Mouse (Mus musculus) right cerebral cortex, adult 18-20 months (tissue): ENCODE results near the gene 1110008L16Rik.
"Not testable (repeated sequence)": the region's sequence is repeated elsewhere in the genome, so short reads cannot be mapped to it uniquely, and the experiment has no call there.

Source experiments
- DNase-seq: peaks from one replicate; pipeline ENCODE4 v3.0.0; 2022; ENCODE audit warnings: mixed read lengths

Gene 1110008L16Rik

DNA sequence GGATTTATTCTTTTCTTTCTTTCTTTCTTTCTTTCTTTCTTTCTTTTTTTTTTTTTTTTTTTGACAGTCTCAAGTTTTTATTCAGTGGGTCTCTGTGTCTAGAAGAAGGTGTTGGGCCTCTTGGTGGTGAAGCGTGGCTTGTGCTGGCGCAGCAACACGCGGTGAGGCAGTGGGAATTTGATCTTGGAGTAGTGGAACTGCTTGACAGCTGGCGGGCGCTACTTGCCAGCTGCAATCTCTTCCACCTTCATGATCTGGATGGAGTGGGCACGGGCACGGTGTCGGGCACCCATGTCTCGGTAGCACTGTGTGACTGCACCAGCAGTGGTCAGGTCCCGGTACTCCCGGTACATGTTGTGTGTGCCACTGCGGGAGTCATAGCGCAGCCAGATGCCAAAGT lies 96.2 kb downstream of the 1110008L16Rik start:
- DNase-seq: not testable (repeated sequence)

DNA sequence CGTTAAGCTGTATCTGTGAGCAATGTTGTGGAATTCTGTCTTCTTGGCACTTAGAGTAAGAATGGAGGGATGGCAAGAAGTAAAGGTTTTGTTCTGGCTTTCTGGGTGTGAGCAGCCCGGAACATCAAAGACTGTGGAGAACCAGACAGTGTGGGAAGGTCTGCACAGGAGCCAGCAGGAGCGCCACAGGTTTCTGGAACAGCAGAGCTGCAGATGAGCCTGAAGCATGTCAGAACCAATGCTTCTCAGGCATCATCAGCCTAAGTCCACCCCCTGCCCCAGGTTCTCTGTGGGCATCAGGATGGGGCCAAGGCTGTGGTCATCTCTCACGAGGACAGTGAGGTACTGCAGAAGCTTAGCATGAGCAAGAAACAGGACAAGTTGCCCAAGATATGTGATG lies 97.2 kb downstream of the 1110008L16Rik start:
- no peak for DNase-seq

DNA sequence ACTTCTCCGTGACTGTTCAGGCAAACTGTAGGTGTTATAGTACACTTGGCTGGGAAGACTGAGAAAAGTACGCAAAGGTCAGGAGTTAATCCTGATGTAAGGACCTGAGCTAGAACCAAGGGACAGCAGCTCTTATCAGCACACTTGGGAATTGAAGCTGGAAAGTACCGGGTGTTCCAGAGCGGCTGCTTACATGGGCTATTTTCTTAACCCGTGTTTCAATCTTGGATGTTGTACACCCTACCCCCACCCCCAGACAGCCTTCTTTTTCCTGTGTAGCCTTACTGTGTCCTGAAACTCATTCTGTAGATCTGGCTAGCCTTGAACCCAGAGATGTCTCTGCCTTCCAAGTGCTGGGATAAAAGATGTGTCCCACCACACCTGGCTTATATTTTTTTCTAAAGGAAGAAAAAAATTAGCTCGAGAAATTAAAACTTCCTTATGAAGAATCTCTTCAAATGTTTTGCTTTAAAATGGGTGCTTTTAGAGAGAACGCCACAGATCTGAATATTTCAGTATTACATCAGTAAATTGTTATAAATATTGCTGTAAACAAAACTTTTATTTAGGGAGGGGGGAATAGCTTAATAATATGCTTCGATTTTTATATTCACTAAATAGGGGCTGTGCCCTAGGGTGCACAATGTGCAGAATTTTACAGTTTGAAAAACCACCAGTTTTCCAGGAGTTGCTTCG lies 98.3 kb downstream of the 1110008L16Rik start:
- no peak for DNase-seq

DNA sequence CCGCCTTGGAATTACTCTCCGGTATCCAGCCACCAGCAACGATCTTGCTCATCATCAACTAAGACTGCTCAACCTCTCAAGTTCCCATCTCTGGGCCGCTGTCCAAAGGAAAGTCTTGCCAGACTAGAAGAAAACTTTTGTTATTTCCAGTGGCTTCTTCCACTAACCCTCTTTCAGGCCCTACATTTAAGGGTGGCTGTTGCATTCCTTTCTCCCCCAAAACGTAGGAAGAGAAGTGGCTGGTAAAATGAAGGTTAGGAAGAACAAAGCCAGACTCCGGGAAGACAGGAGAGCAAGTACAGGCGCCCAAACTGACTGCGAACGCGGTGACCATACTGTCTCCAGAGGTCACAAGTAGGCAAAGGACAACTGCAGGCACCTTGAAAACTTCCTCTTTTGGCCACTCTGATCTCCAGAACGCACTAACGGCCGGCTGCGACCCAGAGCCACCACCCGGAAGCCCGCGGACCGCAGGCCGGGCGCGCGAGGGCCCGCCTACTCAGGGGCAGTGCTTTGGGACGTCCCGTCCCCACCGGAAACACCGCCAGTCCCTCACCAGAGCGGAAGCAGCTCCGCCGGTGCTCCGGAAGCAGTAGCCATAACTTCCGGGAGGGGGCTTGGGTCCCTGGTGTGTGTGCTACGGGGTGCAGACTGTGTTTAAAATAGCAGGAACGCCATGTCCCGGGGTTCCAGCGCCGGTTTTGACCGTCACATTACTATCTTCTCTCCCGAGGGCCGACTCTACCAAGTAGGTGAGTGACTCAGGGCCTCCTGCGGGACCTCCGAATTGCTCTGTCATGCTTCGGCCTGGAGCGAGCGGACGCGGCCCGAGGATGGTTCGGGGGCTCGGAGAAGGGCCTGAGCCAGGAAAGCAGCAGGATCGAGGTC lies 99.1 kb downstream of the 1110008L16Rik start:
- DNase-seq: peak; percentile 93

DNA sequence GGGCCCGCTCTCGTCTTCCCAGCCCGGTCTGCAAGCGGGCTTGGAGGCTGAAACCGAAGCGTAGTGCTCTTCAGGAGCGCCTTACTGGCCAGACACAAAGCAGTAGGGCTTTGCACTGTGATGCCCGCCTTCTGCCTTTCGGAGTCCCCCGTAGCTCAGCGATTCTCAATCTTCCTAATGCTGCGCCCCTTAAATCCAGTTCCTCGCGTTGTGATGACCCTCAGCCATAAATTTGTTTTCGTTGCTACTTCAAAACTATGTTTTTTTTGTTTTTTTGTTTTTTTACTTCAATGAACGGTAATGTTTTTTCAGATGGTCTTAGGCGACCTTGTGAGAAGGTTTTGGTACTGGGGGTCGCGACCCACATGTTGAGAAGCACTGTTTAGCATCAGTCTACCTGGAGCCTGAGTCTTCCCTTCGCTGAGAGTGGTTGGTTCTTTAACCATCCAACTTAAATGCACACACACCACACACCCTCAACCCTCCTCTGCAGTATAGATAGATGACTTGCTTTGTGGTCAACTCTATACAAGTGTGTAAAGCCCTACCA lies 99.8 kb downstream of the 1110008L16Rik start:
- DNase-seq: no peak

DNA sequence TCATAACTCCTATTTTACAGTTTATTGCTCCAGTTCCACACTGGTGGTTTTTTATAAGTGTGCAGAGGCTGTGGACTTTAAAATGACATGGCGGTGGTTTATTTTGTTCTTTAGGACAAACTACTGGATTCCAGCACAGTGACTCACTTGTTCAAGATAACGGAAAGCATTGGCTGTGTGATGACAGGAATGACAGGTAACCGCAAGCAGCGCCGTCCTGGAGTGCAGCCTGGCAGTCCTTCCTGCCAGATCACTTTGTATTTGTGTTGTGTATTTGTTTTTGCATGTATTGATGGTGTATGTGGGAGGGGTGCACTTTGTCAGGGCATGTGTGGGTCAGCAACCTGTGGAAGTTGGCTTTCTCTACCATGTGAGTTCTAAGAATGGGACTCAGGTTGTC lies 108.5 kb downstream of the 1110008L16Rik start:
- DNase-seq: no peak

DNA sequence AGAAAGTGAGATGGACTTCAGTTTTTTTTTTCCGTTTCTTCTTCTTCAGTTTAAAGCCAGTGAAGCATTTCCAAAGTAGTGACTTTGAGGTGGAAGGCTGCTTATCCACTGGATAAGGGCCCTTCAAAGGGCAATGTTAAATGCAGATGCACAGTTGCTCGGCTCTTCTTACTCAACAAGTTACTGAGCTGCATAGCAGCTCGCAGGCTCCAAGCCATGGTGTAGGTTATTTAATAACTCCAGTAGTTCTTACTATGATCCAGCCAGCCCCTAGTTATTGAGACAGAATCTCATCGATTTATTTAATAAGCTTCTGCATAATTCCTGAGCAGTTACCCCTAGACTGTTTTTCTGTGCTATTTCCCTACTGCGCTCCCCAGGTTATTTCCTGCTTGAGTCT lies 115.9 kb downstream of the 1110008L16Rik start:
- DNase-seq: no peak

DNA sequence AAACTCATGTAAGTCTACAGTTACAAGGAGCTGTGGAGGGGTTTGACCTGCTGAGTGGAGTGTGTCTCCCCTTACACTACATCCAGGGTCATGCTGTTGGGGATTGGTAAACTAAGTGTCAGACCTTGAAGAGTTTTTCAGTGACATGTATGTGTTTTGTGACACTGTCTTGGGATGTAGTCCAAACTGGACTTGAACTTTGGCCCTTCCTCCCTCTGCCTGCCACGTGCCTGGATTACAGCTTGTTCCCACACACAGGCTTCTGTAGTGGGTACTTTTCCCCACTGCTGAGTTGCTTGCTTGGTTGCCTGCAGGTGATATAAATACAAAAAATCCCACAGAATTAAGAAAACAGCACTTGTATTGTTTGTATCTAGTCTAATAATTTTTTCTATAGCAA lies 116.4 kb downstream of the 1110008L16Rik start:
- DNase-seq: no peak

DNA sequence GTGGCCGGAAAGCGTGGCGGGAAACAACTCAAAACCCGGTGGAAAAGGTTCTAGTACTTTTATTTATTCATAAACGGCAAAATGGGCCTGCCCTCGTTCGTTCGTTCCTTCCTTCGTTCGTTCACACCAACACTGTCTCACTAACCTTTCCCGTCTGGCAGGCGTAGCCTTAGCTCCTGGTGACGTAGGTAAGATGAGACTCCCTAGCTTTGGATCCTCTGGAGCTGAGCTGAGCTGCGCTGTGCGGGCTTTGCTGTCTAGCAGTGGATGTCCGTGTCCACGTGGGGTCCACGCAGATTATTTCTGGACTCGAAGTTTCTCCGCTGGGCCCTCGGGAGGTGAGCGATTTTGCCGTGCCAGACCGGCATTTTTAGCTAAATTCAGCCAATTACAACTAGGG lies 120.8 kb downstream of the 1110008L16Rik start:
- DNase-seq: no peak

DNA sequence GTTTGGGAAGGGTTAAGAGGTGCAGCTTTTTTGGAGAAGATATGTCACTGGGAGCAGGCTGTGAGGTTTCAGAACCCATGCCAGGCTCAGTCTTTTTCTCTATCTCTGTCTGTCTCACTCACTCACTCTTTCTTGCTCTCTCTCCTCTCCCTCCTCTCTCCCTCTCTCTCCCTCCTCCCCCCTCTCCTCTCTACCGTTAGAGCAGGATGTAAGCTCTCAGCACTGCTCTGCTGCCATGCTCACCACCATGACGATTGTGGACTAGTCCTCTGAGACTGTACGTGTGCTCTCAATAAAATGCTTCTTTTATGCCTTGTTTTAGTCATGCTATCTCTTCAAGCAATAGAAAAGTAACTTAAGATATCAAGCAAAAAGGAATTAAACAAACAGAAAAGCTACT lies 122.7 kb downstream of the 1110008L16Rik start:
- DNase-seq: no peak

DNA sequence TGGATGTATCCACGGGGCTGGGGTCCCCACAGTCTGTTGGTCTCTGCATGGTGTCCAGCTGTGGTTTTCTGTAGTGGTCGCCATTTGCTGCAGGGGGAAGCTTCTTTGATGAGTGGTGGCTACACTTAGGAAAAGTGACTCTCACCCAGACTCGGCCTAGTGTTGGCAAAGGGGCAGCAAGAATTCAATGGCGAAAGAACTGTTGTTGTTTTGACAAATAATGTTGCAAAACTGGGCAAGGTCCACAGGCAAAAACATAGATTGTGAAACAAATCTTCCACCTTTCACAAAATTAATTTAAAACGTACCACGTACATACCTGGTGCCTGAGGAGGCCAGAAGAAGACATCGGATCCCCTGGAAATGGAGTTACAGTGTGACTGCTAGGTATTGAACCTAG lies 126.9 kb downstream of the 1110008L16Rik start:
- no peak for DNase-seq

DNA sequence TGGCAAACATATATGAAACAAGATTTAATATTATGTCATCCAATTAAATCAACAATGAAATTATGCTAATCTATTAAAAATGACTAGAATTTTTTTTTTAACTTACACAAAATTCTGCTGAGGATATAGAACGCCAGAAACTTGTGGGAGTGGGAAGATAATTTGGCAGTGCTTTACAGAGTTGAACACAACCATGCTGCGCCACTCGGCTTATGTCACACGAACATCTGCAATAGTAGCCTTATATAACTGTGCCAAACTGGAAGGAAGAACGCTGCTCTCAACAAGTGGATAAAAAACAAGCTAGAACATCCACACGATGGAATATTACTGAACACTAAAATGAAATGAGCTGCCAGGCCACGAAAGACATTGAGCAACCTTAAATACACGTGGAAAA lies 129.8 kb downstream of the 1110008L16Rik start:
- DNase-seq: peak; percentile 41

DNA sequence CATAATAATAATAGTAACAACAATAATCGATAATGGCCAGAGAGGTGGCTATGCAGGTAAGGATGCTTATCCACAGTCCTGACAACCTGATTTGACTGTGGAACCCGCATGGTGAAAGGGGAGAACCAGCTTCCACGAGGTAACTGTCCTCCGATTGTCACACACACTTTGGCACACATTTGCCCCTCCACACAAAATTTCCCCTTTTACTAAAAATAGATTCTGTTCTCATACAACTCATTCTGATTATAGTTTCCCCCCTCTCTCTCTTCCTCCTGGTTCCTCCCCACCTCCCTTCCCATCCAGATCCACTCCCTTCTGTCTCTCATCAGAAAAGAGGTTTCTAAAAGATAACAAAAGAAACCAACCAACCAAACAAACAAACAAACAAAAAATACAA lies 130.6 kb downstream of the 1110008L16Rik start:
- DNase-seq: no peak
